Mouse (Mus musculus): Measurements from ENCODE around the gene Serpine1.

Gene Serpine1

DNA sequence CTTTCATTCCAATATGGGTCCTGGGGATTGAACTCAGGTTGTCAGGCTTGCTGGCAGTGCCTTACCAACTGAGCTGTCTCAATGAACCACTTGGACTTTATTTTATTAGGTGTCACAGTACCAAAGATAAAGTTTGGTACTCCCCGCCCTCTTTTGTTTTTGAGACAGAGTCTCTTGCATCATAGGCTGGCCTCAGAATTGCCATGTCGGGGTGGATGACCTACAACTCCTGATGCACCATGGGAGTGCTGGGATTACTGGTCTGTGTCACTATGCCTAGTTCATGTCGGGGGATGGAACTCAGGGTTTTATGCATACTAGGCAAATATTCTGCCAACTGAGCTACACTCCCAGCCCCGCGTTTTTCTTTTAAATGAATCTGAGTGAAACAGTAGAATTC is 17.2 kb downstream of the Serpine1 start:
- DNase-seq (ENCODE audit: low spot score in 2 of 2) = no peak

DNA sequence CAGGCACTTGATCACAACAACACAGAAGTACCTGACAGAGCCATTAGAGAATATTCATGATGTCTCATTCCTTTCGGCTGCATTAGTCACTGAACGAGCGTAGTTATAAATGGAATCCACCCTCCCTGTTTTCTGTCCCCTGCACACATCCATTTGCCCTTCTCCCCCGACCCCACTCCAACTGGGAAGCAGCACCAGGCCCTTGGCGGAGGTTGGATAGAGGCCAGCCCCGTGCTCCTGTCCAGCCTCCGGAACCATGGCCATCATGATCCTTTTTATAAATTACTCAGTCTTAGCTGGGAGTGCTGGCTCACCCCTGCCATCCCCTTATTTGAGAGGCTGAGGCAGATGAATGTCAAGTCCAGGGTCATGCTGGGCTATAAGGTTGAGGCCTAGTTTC is 17.8 kb downstream of the Serpine1 start:
- no peak for DNase-seq (ENCODE audit: low spot score in 2 of 2)

DNA sequence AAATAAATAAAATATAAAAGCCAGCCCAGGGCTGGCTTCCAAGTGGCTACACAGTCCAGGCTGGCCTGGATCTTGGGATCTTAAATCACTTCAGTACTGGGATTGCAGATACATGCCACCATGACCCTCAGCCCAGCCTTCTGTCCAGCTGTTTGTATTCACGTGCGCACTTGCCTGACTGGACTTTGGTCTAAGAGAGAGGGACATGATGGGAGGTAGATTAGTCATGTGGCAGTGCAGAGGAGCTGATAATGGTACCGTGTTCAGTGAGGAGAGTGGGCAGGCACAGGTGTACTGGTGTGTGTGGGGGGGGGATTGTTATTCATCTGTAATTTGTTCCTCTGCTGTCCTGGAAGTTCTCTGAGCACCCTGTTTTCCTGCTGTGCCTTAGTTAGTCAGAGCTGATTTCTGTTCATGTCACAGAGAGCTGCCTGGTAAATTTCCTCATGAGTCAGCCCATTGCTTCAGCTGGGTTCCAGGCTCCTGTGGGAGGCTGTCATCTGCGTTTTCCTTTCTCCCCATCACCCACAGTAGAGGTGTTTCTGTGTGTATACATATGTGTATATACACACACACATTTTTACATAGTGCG is 20.1 kb downstream of the Serpine1 start:
- no peak for DNase-seq (ENCODE audit: low spot score in 2 of 2)

DNA sequence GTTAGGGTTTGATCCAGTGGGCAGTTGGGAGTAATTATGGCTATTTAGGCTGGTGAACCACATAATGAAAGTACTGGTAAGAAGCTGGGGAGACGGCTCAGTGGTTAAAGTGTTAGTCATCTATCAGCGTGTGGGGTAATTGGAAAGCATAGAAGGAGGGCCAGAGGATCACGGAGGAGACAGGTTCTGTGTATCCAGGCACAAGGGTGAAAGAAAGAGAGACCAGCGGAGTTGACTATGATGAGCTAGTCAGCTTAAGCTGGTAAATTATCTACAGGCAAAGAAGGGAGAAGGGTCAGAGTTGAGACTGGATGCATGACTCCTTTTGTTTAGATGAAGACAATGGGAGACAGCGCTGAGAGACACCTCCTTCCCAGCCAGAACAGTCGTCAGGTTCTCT is 20.9 kb downstream of the Serpine1 start:
- DNase-seq (ENCODE audit: low spot score in 2 of 2) = no peak

DNA sequence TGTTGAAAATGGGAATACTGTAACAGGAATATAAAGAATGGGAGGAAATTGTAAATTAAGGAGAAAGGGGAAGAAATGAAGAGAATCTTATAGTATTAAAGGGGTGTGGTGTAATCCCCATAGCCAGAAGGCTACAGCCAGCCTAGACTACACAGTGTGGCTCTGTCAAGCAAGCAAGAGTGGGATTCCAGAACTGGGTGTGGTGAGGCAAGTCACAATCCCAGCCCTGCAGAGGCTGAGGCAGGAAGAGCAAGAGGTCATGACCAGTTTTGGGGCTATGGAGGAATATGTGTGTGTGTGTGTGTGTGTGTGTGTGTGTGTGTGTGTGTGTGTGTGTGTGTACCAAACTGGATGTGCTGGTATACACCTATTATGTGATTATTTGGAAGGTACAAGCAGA is 25.1 kb downstream of the Serpine1 start:
- DNase-seq (ENCODE audit: low spot score in 2 of 2) = no peak

DNA sequence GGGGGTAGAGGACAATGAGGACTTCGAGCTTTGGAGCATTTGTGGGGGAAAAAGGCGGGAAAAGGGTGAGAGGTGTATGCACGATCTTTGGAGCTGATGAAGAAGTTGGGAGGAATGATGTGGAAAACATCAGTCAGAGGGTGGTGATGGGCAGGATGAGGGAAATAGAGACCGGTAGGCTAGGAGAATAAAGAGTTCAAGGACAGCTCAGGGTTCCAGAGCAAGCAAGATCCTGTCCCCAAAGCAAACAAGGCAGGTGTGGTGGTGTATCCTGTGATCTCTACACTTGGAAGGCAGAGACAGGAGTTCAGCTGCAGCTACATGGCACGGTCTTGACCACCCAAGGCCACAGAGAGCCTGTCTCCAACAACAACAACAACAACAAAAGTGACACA is 25.7 kb downstream of the Serpine1 start:
- no peak for DNase-seq (ENCODE audit: low spot score in 2 of 2)

DNA sequence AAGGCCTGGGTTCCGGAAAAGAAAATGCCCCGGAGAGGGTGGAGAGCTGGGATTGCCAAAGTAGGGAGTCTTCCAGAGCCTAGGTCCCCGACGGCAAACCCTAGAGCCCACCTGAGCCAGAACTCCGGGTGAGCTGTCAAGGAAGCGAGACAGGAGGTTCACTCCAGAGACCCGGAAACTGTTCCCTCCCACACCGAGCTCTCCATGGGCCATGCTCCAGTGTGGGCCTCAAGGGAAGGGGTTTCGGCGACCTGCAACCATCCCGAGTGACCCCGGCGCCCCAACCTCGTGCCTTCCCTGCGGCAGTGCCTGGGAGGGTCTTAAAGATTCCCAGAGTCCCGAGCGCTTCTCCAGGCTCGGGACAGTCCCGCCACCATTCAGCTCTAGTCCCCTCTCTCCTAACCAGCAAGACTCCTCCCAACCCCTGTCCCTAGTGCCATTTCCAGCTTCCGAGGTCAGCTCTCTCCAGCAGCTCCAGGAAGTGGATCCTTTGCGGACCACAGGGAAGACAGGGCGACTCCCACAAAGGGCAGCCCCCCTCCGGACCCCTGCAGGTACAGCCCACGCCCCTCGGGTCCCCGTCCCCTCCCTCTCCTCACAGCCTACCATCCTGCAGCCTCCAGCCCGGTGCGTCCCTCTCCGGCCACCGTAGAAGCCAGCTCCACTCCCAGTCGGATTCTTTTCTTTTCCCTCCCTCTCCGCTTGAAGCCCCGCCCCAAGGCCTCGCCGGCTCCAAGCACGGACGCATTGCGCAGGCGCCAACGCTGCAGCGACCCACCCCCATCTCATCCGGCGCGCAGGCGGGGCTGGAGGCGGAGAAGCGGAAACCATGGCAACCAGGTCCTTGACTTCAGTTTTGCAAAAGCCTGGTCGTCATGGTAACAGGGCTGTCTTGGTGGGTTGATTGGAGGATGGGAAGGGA is 26.4 kb downstream of the Serpine1 start, which contains the start of gene Ap1s1:
TSS of gene Ap1s1 (minus strand) at position 734 of the 922 bp plus-strand sequence.
- peak; percentile 88 to 94 for DNase-seq (ENCODE audit: low spot score in 2 of 2)

DNA sequence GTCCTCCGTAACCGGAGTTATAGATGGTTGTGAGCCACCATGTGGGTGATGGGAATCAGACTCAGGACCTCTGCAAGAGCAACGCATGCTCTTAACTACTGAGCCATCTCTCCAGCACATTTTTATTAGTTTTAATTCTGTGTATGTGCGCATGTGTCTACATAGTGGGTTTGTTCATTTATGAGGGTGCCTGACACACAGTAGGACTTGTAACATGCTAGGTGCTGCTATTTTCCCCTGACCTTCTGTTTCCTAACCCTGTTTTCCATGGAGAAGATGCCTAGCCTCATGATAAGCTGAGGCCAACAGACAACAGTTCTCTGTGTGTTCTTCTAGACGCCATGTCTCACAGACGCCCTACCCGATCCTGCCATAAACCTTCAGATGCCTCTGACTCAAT is 28.1 kb downstream of the Serpine1 start:
- DNase-seq (ENCODE audit: low spot score in 2 of 2) = no peak

DNA sequence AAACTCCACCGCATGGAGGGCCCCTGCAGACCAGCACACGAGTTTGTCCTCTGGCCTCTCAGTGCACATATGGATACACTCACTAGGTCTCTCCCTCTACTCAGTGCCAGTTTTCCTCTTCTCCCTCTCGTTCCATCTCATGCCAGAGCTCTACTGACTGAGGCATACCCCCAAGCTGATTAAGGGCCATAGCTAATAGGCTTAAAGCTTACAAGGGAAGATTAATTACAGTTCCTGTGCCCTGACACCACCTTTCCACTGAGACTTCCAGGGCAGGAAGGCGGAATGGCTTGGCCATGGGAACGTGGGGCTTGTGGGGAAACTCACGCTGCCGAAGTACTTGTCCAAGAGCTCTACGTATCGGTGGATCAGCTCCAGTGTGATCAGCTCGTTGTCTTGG is 30.6 kb downstream of the Serpine1 start:
- no peak for DNase-seq (ENCODE audit: low spot score in 2 of 2)

DNA sequence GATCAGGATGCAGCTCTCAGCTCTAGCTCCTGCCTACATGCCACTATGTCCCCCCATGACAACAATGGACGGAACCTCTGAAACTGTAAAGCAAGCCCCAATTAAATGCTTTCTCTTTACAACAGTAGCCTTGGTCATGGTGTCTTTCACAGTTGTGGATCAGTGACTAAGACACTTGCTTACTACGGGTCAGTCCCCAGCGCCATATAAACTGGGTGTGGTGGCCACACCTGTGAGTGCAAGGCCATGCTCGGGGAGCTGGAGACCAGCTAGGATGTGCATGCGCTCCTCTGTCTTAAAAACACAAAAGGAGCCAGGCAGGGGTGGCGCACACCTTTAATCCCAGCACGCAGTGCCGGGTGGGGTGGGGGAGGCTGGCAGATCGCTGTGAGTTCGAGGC is 32.6 kb downstream of the Serpine1 start:
- DNase-seq (ENCODE audit: low spot score in 2 of 2) = no peak

DNA sequence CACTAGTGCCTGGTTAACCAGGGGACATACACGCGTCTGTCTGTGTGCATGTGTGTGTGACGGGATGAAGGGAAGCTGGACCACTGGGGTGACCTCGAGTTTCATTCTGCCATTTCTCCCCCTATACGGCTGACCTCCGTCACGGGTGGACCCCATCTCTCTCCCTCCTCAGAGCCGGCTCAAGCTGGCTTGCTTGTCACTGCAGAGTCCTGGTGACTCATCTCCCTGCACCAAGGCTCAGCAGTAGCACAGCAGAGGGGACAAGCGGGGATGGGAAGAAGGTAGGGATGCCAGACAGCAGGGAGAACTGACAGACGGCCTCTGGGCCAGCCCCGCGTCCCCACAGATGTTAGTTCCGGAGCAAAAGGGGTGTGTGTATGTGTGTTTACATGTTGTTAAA is 35.9 kb downstream of the Serpine1 start:
- DNase-seq (ENCODE audit: low spot score in 2 of 2) = no peak

DNA sequence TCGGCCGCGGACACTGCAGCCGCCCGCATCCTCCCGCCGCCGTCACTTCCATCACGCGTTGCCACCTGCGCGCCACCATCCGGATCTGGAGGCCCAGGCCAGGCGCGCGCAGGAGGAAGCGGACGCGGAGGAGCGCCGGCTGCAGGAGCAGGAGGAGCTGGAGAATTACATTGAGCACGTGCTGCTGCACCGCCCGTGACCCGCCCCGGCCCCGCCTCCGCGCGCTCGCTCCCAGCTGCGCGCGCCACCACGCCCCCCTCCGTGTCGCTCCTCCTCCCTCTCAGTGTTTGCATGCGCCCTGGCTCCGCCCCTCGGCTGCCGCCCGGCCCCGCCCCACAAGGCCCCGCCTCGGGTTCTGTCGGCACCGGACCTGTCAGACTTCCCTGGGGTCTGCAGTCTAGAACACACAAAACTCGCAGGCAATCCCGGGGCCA is 39.4 kb downstream of the Serpine1 start:
- peak; percentile 44 to 78 for DNase-seq (ENCODE audit: low spot score in 2 of 2)

DNA sequence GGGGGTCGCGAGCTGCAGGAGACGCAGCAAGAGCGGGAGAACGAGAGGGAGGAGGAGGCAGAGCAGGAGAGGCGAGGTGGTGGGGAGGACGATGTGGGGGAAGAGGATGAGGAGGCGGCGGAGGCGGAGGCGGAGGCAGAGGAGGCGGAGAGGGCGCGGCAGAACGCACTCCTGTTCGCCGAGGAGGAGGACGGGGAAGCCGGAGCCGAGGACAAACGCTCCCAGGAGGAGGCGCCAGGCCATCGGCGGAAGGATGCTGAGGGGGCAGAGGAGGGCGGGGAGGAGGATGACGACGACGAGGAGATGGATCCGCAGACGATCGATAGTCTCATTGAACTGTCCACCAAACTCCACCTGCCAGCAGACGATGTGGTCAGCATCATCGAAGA is 40.0 kb downstream of the Serpine1 start:
- no peak for DNase-seq (ENCODE audit: low spot score in 2 of 2)

DNA sequence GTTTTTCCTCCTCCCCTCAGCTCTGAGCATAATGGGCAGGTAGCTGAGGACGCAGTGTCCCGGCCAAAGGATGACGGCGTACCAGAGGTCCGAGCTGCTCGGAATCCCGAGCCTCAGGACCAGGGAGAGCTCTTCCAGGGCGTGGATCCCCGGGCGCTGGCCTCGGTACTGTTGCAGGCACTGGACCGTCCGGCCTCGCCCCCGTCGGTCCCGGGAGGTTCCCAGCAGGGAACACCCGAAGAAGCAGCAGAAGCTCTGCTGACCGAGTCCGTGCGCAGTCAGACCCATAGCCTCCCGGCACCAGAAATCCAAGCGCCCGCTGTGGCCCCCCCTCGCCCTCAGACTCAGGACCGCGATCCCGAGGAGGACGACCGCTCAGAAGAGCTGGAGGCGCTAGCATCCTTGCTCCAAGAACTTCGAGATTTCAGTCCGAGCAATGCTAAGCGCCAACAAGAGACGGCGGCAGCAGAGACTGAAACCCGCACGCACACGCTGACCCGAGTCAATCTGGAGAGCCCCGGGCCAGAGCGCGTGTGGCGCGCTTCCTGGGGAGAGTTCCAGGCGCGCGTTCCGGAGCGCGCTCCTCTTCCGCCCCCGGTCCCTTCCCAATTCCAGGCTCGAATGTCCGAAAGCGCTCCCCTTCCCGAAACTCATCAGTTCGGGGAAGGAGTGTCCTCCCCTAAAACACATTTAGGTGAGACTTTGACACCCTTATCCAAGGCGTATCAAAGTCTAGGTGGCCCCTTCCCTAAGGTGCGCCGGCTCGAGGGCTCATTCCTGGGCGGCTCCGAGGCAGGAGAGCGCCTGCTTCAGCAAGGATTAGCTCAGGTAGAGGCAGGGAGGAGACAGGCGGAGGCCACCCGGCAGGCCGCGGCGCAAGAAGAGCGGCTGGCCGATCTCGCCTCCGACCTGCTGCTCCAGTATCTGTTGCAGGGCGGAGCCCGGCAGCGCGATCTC is 40.7 kb downstream of the Serpine1 start:
- no peak for DNase-seq (ENCODE audit: low spot score in 2 of 2)

DNA sequence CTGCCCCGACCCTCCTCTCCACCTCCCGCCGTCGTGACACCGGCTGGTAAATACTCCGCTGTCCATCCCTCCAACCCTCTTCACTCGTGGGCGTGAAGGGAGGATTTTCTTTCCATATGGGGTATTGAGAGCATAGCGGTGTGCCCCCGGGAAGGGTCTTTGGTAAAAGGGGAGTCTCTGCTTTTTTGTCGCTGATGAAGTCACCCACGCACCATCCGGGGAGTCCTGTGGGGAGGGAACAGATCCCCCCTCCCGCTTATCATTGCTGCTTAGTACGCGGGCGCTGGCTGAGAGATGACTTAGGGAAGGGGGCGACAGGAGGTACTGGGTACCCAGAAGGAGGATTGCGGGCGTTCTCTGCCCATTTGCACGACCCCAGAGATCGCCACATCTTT is 41.7 kb downstream of the Serpine1 start:
- no peak for DNase-seq (ENCODE audit: low spot score in 2 of 2)

DNA sequence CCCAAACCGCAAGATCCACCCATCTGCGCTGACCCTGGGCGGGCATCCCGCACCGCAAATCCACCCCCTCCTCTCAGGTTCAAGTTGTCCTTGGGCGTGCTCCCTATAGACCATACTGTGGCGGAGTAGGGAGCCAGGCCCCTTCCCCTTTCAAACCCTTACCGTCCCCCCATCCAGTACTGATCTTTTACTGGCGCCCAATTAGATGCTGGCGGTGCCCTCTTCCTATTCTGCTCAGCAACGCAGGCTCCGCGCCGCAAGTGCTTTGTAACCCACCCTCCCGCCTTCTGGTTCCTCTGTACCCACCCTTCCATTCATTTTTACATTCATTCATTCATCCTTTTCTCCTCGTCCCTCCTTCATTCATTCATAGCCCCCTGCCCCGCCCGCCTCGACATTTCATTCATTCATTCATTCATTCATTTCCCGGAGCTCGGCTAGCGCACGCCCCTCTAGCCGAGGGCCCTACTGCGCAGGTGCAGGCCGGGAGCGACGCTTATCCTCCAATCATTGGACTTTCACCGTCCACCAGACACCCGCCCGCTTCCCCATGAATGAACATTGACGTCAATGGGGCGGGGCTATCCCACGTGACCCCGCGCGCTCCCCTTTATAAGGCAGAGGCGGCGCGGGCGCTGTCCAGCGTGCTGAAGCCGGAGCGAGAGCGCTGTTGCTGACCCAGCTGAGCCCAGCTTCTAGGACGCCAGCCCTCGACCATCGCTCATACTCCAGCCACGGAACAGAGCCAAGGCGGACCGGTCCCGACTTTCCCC is 42.2 kb downstream of the Serpine1 start:
- peak; percentile 89 to 95 for DNase-seq (ENCODE audit: low spot score in 2 of 2)

DNA sequence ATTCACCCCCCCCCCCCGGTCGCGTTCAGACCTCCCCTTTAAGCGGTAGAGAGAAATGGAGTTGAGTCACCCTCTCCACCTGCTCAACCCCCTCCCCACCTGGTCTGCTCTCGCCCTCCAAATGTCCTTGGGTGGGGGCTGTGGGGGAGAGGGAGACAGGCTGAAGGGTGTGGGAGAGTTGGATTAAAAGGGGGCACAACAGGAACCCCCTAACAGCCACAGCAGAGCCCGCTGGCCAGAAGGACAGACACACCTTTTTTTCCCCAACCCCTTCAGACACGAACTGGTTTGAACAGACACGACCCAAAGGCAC is 42.8 kb downstream of the Serpine1 start:
- no peak for DNase-seq (ENCODE audit: low spot score in 2 of 2)

DNA sequence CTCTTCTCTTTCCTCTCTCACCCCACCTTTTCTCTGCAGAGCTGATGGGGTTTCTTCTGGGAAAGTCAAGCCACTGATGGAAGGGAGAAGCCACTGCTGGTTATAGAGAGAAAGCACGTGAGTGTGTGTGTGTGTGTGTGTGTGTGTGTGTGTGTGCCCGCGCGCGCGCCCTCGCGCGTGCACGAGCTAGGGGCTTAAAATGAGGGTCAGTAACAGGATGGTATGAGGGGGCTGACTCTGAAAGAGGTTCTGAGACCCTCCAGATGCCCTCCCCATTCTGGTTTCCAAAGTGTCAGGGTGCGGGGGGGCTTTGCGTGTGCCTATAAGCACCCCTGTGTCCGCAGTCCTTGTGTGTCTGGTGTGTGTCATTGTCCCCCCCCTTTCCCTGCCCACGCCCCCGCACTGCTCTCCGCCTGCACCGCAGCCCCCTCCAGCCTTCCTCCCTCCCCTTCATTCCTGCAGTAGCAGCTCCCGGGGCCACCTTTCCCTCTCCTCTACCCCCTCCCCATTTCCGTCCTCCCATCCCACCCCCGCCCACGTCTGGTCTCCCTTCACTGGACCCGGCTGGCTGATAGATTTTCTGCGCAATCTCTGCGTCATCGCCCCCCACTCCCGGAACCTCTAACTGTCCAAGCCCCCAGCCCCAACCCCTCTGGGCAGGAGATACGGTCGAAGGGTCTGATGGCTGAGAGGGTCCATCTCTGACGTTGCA is 43.4 kb downstream of the Serpine1 start:
- DNase-seq (ENCODE audit: low spot score in 2 of 2) = no peak

DNA sequence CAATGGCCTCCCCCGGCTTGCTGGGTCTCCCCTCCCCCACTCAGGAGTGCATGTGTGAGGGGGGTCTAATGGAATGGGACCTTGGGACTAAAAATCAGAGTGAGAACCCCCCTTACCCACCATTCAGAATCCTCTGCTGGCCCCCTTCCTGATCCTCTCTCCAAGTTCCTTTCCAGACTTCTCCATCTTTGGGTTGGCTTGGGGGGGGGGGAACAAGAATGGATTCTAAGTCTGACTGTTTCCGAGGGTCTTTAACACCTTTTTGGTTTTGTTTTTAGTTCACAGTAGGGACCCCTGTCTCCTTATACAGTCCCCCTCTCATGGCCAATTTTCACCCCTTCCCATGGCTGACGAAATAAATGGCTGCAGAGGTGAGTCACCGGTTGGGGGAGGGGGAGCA is 46.0 kb downstream of the Serpine1 start, which contains the start of gene Vgf:
TSS of gene Vgf (plus strand) at position 301 of the 400 bp plus-strand sequence.
- no peak for DNase-seq (ENCODE audit: low spot score in 2 of 2)

DNA sequence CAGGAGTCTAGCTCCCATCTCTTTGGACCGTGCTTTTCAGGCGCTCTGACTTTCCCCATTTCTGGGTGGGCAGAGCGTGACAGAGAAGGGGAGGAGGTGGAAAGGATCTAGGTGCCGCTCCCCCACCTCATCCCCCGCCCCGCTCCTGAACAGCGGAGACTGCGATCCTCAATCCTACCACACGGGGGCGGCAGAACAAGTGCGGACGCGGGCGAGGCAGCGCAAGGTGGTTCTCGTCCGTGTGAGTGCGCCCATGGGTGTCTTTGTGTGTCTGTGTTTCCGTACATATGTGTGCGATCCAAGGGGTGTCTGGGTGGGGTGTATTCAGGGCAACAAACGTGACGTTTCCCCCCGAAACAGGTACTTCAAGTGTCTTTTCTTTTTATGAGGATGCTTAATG is 46.9 kb downstream of the Serpine1 start:
- DNase-seq (ENCODE audit: low spot score in 2 of 2) = peak; percentile 58 to 77

DNA sequence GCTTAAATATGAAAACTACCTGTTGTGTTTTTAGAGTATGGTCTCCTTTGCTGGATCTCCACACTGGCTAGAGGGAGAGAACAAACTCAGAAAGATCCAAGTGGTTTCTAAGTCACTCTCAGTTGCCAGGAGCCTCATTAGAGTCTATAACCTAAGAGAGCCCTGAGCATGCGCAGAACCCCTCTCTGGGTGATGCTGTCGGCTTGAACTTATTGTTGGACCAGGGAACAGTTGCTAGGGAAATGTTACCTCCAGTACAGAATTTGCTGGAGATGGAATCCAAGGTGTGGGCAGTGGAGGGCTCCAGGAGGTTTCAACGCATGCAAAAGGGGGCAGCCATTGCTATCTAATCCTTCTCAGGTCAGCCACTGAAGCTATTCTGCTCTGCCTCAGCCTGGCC is 47.8 kb downstream of the Serpine1 start:
- DNase-seq (ENCODE audit: low spot score in 2 of 2) = no peak

All from natural killer cell, adult 2 months (primary cell).